Mouse (Mus musculus): ENCODE data around the gene Ptcra. TPM values are rescaled to one million over a fixed set of nuclear protein-coding genes. Genes with fewer than 3 reads are reported as not detected.

Ptcra gene
- polyA plus RNA-seq, 1 experiment from 2014 or later, result 0.39 TPM

DNA sequence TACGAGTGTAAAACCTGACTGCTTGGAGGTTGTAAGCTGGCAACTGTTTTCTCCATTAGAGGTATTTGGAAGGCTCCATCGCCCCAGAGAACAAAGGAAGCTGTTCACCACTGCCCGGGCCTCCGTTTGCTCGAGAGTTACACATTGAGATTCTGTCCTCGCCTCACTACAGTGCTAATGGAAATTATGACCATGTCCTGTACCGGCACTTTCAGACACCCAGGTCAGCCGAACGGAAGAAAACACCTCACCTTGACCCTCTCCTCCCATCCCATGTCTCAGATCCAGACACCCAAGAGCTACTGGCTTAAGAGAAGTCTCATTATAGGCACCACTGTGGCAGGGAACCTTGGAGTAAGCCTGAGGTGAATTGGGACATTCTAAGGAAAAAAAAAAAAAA, 49.7 kb downstream of the Ptcra start:
- no peak overlapping the region for H3K27ac ChIP-seq
- H3K4me1 ChIP-seq, result peaks cover 16% of the 10 kb centered on the region
- no peaks in the 10 kb centered on the region for H3K27me3 ChIP-seq (replicated peaks)
- H3K4me3 ChIP-seq, result no peak overlapping the region
- H3K9ac ChIP-seq, result no peak overlapping the region
- 90% methylated on average over 9 of the region's 9 CpGs for WGBS
- no peak for ATAC-seq (replicated peaks)
- no peaks in the 10 kb centered on the region for H3K9me3 ChIP-seq
- H3K36me3 ChIP-seq (replicated peaks), result peaks cover 14% of the 10 kb centered on the region
- no peak overlapping the region for H3K4me2 ChIP-seq

GRCm38 (mm10) chr17:46712442-46712841, 51.1 kb downstream of the Ptcra start:
- Histone ChIP-seq H3K9me3 (no peaks in the 10 kb centered on the region), H3K9ac (peak overlapping the region; percentile 93; the same call in 1 of the 2 replicates), H3K4me3 (peak overlapping the region; percentile 91), H3K27ac (no peak overlapping the region), H3K4me1 (peaks cover 16% of the 10 kb centered on the region), H3K4me2 (peak overlapping the region; percentile 92), H3K36me3 (replicated peaks) (peaks cover 14% of the 10 kb centered on the region), H3K27me3 (replicated peaks) (no peaks in the 10 kb centered on the region)
- ATAC-seq (replicated peaks), result no peak
- 78% methylated on average over 7 of the region's 7 CpGs for WGBS

- under 1% methylated on average over 72 of the region's 76 CpGs for WGBS
- peaks cover 16% of the 10 kb centered on the region for H3K4me1 ChIP-seq
- no peaks in the 10 kb centered on the region for H3K9me3 ChIP-seq
- H3K4me3 ChIP-seq, result peak overlapping the region; percentile 91
- H3K36me3 ChIP-seq (replicated peaks), result peaks cover 14% of the 10 kb centered on the region
- H3K9ac ChIP-seq, result peak overlapping the region; percentile 93
- peak; percentile 62 for ATAC-seq (replicated peaks)
- peak overlapping the region; percentile 87 for H3K27ac ChIP-seq
- H3K27me3 ChIP-seq (replicated peaks), result no peaks in the 10 kb centered on the region
- peak overlapping the region; percentile 92 for H3K4me2 ChIP-seq
Observed at GRCm38 (mm10) chr17:46711612-46712271, 51.8 kb downstream of the Ptcra start.

GRCm38 (mm10) chr17:46710959-46711597, 52.4 kb downstream of the Ptcra start, which contains the start of gene Pex6:
Pex6 (plus strand) TSS chr17:46711463.
- H3K4me2 ChIP-seq, result peak within 1 kb of the TSS; percentile 92
- H3K4me3 ChIP-seq, result peak within 1 kb of the TSS; percentile 91
- peak within 1 kb of the TSS; percentile 93 for H3K9ac ChIP-seq
- ATAC-seq (replicated peaks), result peak; percentile 93
- 7% methylated on average over 36 of the region's 36 CpGs for WGBS
- H3K36me3 ChIP-seq (replicated peaks), result peaks cover 14% of the 10 kb centered on the region
- H3K9me3 ChIP-seq, result no peaks in the 10 kb centered on the region
- no peaks in the 10 kb centered on the region for H3K27me3 ChIP-seq (replicated peaks)
- peaks cover 16% of the 10 kb centered on the region for H3K4me1 ChIP-seq
- peak within 1 kb of the TSS; percentile 87 for H3K27ac ChIP-seq

DNA sequence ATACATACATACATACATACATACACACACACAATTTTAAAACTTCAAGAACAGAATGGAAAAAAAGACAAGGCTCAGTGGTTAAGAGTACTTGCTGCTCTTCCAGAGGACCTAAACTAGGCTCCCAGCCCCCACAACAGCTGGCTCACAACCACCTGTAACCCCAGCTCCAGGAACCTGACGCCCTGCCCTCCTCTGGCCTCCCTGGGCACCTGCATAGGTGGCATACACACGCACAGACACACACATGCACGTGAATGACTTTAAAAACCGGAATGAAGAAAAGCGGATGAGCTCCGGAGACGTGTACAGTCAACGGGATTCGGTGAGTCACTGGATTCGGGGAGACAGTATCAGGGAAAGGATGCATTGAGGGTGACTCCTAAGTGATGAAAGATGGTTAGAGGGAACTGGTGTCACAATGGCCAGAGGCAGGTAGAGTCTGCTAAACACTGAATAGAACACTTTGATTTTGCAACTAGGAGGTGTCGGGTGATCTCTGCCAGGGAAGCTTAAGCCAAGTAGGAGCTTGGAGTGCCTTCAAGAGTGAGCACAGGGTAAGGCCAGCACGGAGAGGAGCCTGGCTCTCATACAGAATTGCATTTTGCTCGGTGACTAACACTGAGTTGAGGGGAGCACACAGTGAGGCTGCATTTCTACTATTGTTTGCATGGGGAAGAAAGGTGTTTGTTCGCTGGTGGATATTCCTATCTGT, 57.0 kb downstream of the Ptcra start:
- 93% methylated on average over 14 of the region's 14 CpGs for WGBS
- Histone ChIP-seq H3K4me3 (no peak overlapping the region), H3K9me3 (no peaks in the 10 kb centered on the region), H3K4me1 (peaks cover 34% of the 10 kb centered on the region), H3K4me2 (no peak overlapping the region), H3K27ac (no peak overlapping the region), H3K36me3 (replicated peaks) (no peaks in the 10 kb centered on the region), H3K27me3 (replicated peaks) (no peaks in the 10 kb centered on the region), H3K9ac (no peak overlapping the region)
- ATAC-seq (replicated peaks), result no peak

Other genes starting within 250 kb of the Ptcra start
- gene Cul9, start 217.3 kb downstream of the Ptcra start, polyA plus RNA-seq (2015; fragmentation: Nextera tagmentation; extraction: Ambion mirVana), result 25.0 and 26.7 TPM in 2 replicates
- gene Srf, start 207.5 kb downstream of the Ptcra start, polyA plus RNA-seq (2015; fragmentation: Nextera tagmentation; extraction: Ambion mirVana), result 3.7 and 5.7 TPM in 2 replicates
- 33.6 and 34.8 TPM in 2 replicates for gene Ptk7, start 134.2 kb downstream of the Ptcra start, polyA plus RNA-seq (2015; fragmentation: Nextera tagmentation; extraction: Ambion mirVana)
- 42.5 and 44.5 TPM in 2 replicates for gene Klc4, start 117.7 kb downstream of the Ptcra start, polyA plus RNA-seq (2015; fragmentation: Nextera tagmentation; extraction: Ambion mirVana)
- 60.6 and 74.5 TPM in 2 replicates for gene Mrpl2, start 117.5 kb downstream of the Ptcra start, polyA plus RNA-seq (2015; fragmentation: Nextera tagmentation; extraction: Ambion mirVana)
- 44.7 and 46.3 TPM in 2 replicates for gene Cul7, start 113.4 kb downstream of the Ptcra start, polyA plus RNA-seq (2015; fragmentation: Nextera tagmentation; extraction: Ambion mirVana)
- gene Rrp36, start 89.4 kb downstream of the Ptcra start, polyA plus RNA-seq (2015; fragmentation: Nextera tagmentation; extraction: Ambion mirVana), result 49.9 and 50.8 TPM in 2 replicates
- 277 and 304 TPM in 2 replicates for gene Mea1, start 84.9 kb downstream of the Ptcra start, polyA plus RNA-seq (2015; fragmentation: Nextera tagmentation; extraction: Ambion mirVana)
- gene Klhdc3, start 82.8 kb downstream of the Ptcra start, polyA plus RNA-seq (2015; fragmentation: Nextera tagmentation; extraction: Ambion mirVana), result 172 and 180 TPM in 2 replicates
- 103 and 112 TPM in 2 replicates for gene Ppp2r5d, start 58.6 kb downstream of the Ptcra start, polyA plus RNA-seq (2015; fragmentation: Nextera tagmentation; extraction: Ambion mirVana)
- gene Pex6, start 52.2 kb downstream of the Ptcra start, polyA plus RNA-seq (2015; fragmentation: Nextera tagmentation; extraction: Ambion mirVana), result 28.2 and 31.9 TPM in 2 replicates
- gene Gnmt, start 34.5 kb downstream of the Ptcra start, polyA plus RNA-seq (2015; fragmentation: Nextera tagmentation; extraction: Ambion mirVana), result 0.65 and 1.3 TPM in 2 replicates
- 67.1 and 68.2 TPM in 2 replicates for gene Cnpy3, start 11.5 kb downstream of the Ptcra start, polyA plus RNA-seq (2015; fragmentation: Nextera tagmentation; extraction: Ambion mirVana)
- gene 2310039H08Rik, start 8.9 kb upstream of the Ptcra start, polyA plus RNA-seq (2015; fragmentation: Nextera tagmentation; extraction: Ambion mirVana), result 51.3 and 54.9 TPM in 2 replicates
- 80.6 and 83.1 TPM in 2 replicates for gene Rpl7l1, start 19.0 kb upstream of the Ptcra start, polyA plus RNA-seq (2015; fragmentation: Nextera tagmentation; extraction: Ambion mirVana)
- gene Bicral, start 94.8 kb upstream of the Ptcra start, polyA plus RNA-seq (2015; fragmentation: Nextera tagmentation; extraction: Ambion mirVana), result 10.5 and 12.8 TPM in 2 replicates
- 61.6 and 68.5 TPM in 2 replicates for gene Tbcc, start 127.0 kb upstream of the Ptcra start, polyA plus RNA-seq (2015; fragmentation: Nextera tagmentation; extraction: Ambion mirVana)
- not detected in 2 replicates for gene Prph2, start 146.7 kb upstream of the Ptcra start, polyA plus RNA-seq (2015; fragmentation: Nextera tagmentation; extraction: Ambion mirVana)
- gene Ubr2, start 246.8 kb upstream of the Ptcra start, polyA plus RNA-seq (2015; fragmentation: Nextera tagmentation; extraction: Ambion mirVana), result 17.0 and 18.3 TPM in 2 replicates